8 mouse cellular contexts compared by ENCODE assay signal in genomic region chr4:132756974-132757373, GRCm38 (mm10). TPM values are rescaled to one million over a fixed set of nuclear protein-coding genes. Genes with fewer than 3 reads are reported as not detected.
DNase-seq lines count a peak whose midpoint lies in the region; ATAC-seq and TF ChIP-seq lines count a peak whose summit lies in the region.

TSS of gene Smpdl3b (minus strand) at chr4:132757252.

- no peak within 1 kb of the TSS for H3K27ac ChIP-seq in thymus, adult 2 months (ENCODE audit: control insufficient read depth, insufficient read depth, low read length)
- H3K27ac ChIP-seq in embryonic facial prominence, embryonic 14.5 days (replicated peaks; ENCODE audit: low read depth, low read length), result no peak within 1 kb of the TSS
- peak within 1 kb of the TSS; percentile 5; the same call in 1 of the 2 replicates for H3K27ac ChIP-seq in kidney, adult 2 months (ENCODE audit: insufficient read depth, low read depth, low read length)
- H3K27ac ChIP-seq in limb, embryonic 13.5 days, result no peak within 1 kb of the TSS
- H3K27ac ChIP-seq in midbrain, embryonic 14.5 days (replicated peaks; ENCODE audit: low read depth, low read length), result no peak within 1 kb of the TSS
- H3K27ac ChIP-seq in stomach, embryonic 14.5 days (ENCODE audit: low read length), result no peak within 1 kb of the TSS

- no peaks in the 10 kb centered on the region for H3K36me3 ChIP-seq in thymus, adult 2 months (ENCODE audit: control insufficient read depth, insufficient read depth, low read length)
- H3K36me3 ChIP-seq in embryonic facial prominence, embryonic 14.5 days (ENCODE audit: control insufficient read depth, insufficient read depth, low read length), result no peaks in the 10 kb centered on the region
- H3K36me3 ChIP-seq in kidney, adult 2 months (ENCODE audit: control insufficient read depth, insufficient read depth, low read length), result no peaks in the 10 kb centered on the region
- no peaks in the 10 kb centered on the region for H3K36me3 ChIP-seq in limb, embryonic 13.5 days
- no peaks in the 10 kb centered on the region for H3K36me3 ChIP-seq in midbrain, embryonic 14.5 days (ENCODE audit: control insufficient read depth, insufficient read depth, low read length)
- H3K36me3 ChIP-seq in stomach, embryonic 14.5 days (ENCODE audit: control insufficient read depth, insufficient read depth, low read length), result no peaks in the 10 kb centered on the region

- no peak for TF ChIP-seq CTCF in thymus, adult 2 months (IDR thresholded peaks at IDR 0.05; ENCODE audit: borderline replicate concordance, control insufficient read depth, extremely low read depth, insufficient read depth, low read length, poor library complexity)
- peak; percentile 76 for TF ChIP-seq CTCF in kidney, adult 2 months (conservative IDR thresholded peaks at IDR 0.05; ENCODE audit: insufficient read depth, insufficient read length, low read depth, low read length)

- no peaks in the 10 kb centered on the region; the same call in 1 of the 2 replicates for H3K27me3 ChIP-seq in thymus, adult 2 months (ENCODE audit: control insufficient read depth, insufficient read depth, low read length)
- H3K27me3 ChIP-seq in embryonic facial prominence, embryonic 14.5 days (replicated peaks; ENCODE audit: control insufficient read depth, insufficient read depth, low read length), result no peaks in the 10 kb centered on the region
- no peaks in the 10 kb centered on the region for H3K27me3 ChIP-seq in kidney, adult 2 months (replicated peaks; ENCODE audit: control insufficient read depth, insufficient read depth, low read length)
- peaks cover 9% of the 10 kb centered on the region; the same call in 1 of the 2 replicates for H3K27me3 ChIP-seq in limb, embryonic 13.5 days
- peaks cover 9% of the 10 kb centered on the region; the same call in 1 of the 2 replicates for H3K27me3 ChIP-seq in midbrain, embryonic 14.5 days (ENCODE audit: control insufficient read depth, insufficient read depth, low read length)
- H3K27me3 ChIP-seq in stomach, embryonic 14.5 days (ENCODE audit: control insufficient read depth, insufficient read depth, low read length), result no peaks in the 10 kb centered on the region

- peak within 1 kb of the TSS; percentile 79 for H3K4me2 ChIP-seq in embryonic facial prominence, embryonic 14.5 days (ENCODE audit: low read depth, low read length)
- peak within 1 kb of the TSS; percentile 77 for H3K4me2 ChIP-seq in limb, embryonic 13.5 days (replicated peaks)
- peak within 1 kb of the TSS; percentile 69 for H3K4me2 ChIP-seq in midbrain, embryonic 14.5 days (ENCODE audit: low read length)
- peak within 1 kb of the TSS; percentile 73 for H3K4me2 ChIP-seq in stomach, embryonic 14.5 days (replicated peaks; ENCODE audit: low read depth, low read length)

- WGBS in thymus, adult 2 months, result 1% methylated on average over 22 of the region's 22 CpGs
- 2% methylated on average over 20 of the region's 22 CpGs for WGBS in embryonic facial prominence, embryonic 14.5 days
- WGBS in kidney, adult 2 months, result under 1% methylated on average over 22 of the region's 22 CpGs
- under 1% methylated on average over 22 of the region's 22 CpGs for WGBS in limb, embryonic 13.5 days
- under 1% methylated on average over 22 of the region's 22 CpGs for WGBS in midbrain, embryonic 14.5 days
- 2% methylated on average over 22 of the region's 22 CpGs for WGBS in stomach, embryonic 14.5 days

- H3K9me3 ChIP-seq in embryonic facial prominence, embryonic 14.5 days (ENCODE audit: control insufficient read depth, low read length), result no peaks in the 10 kb centered on the region
- H3K9me3 ChIP-seq in limb, embryonic 13.5 days, result no peaks in the 10 kb centered on the region
- no peaks in the 10 kb centered on the region for H3K9me3 ChIP-seq in midbrain, embryonic 14.5 days (ENCODE audit: control insufficient read depth, low read length)
- no peaks in the 10 kb centered on the region for H3K9me3 ChIP-seq in stomach, embryonic 14.5 days (ENCODE audit: control insufficient read depth, low read depth, low read length)

- peak within 1 kb of the TSS; percentile 61 for H3K9ac ChIP-seq in embryonic facial prominence, embryonic 14.5 days (ENCODE audit: low read depth, low read length)
- H3K9ac ChIP-seq in limb, embryonic 13.5 days, result peak within 1 kb of the TSS; percentile 67
- peak within 1 kb of the TSS; percentile 45 for H3K9ac ChIP-seq in midbrain, embryonic 14.5 days (replicated peaks; ENCODE audit: low read length)
- H3K9ac ChIP-seq in stomach, embryonic 14.5 days (replicated peaks; ENCODE audit: low read depth, low read length), result no peak within 1 kb of the TSS; the same call in 1 of the 2 replicates

- peak; percentile 18 for DNase-seq in thymus, adult 2 months
- no peak for DNase-seq in thymus, postnatal 0 days (ENCODE audit: low spot score)
- peak; percentile 92 for DNase-seq in embryonic facial prominence, embryonic 14.5 days (ENCODE audit: low spot score)
- peak; percentile 77 for DNase-seq in heart, adult 8-10 months (ENCODE audit: low spot score)
- peak; percentile 88 for DNase-seq in kidney, adult 2 months
- peak; percentile 84 for DNase-seq in midbrain, embryonic 14.5 days

- peak within 1 kb of the TSS; percentile 30 for H3K4me3 ChIP-seq in thymus, adult 2 months (ENCODE audit: control insufficient read depth, insufficient read depth, low read length)
- H3K4me3 ChIP-seq in embryonic facial prominence, embryonic 14.5 days (ENCODE audit: low read depth, low read length), result peak within 1 kb of the TSS; percentile 43
- H3K4me3 ChIP-seq in kidney, adult 2 months (ENCODE audit: insufficient read depth, low read depth, low read length), result peak within 1 kb of the TSS; percentile 34
- peak within 1 kb of the TSS; percentile 47 for H3K4me3 ChIP-seq in limb, embryonic 13.5 days
- peak within 1 kb of the TSS; percentile 29 for H3K4me3 ChIP-seq in midbrain, embryonic 14.5 days (replicated peaks; ENCODE audit: low read depth, low read length)
- H3K4me3 ChIP-seq in stomach, embryonic 14.5 days (ENCODE audit: low read depth, low read length), result peak within 1 kb of the TSS; percentile 35

- no peak for TF ChIP-seq POLR2A in thymus, adult 2 months (IDR thresholded peaks at IDR 0.05; ENCODE audit: control insufficient read depth, extremely low read depth, insufficient read depth, low read length, poor library complexity)
- no peak for TF ChIP-seq POLR2A in kidney, adult 2 months (IDR thresholded peaks at IDR 0.05; ENCODE audit: low read depth, low read length)

- ATAC-seq in embryonic facial prominence, embryonic 14.5 days (ENCODE audit: low read depth), result peak; percentile 94
- ATAC-seq in limb, embryonic 13.5 days (ENCODE audit: low FRiP score, low read depth), result peak; percentile 90
- ATAC-seq in midbrain, embryonic 14.5 days (ENCODE audit: low FRiP score, low TSS enrichment), result peak; percentile 46; the same call in 1 of the 2 replicates
- ATAC-seq in stomach, embryonic 14.5 days (ENCODE audit: insufficient number of reproducible peaks, insufficient read depth, low FRiP score, low read depth), result peak; percentile 84

- H3K4me1 ChIP-seq in thymus, adult 2 months (replicated peaks; ENCODE audit: control insufficient read depth, insufficient read depth, low read length), result peaks cover 4% of the 10 kb centered on the region; the same call in 1 of the 2 replicates
- no peaks in the 10 kb centered on the region for H3K4me1 ChIP-seq in embryonic facial prominence, embryonic 14.5 days (ENCODE audit: control insufficient read depth, insufficient read depth, low read length)
- H3K4me1 ChIP-seq in kidney, adult 2 months (ENCODE audit: control insufficient read depth, insufficient read depth, low read length), result peaks cover 3% of the 10 kb centered on the region; the same call in 1 of the 2 replicates
- peaks cover 4% of the 10 kb centered on the region; the same call in 1 of the 2 replicates for H3K4me1 ChIP-seq in limb, embryonic 13.5 days
- 0 out of 2 replicates have a peak, but pooled peaks cover 8% of the 10 kb centered on the region for H3K4me1 ChIP-seq in midbrain, embryonic 14.5 days (ENCODE audit: control insufficient read depth, insufficient read depth, low read length)
- H3K4me1 ChIP-seq in stomach, embryonic 14.5 days (ENCODE audit: control insufficient read depth, insufficient read depth, low read length), result no peaks in the 10 kb centered on the region

RNA-seq across cellular contexts. Expression of gene Smpdl3b, which starts in this region (rescaled TPM):
- 1.5 and 2.3 TPM in 2 replicates for polyA plus RNA-seq in thymus, adult 2 months (2012; rRNA removed)
- 0.59 and 0.75 TPM in 2 replicates for polyA plus RNA-seq in thymus, postnatal 0 days (2015; fragmentation: Nextera tagmentation; extraction: Ambion mirVana)
- 6.7 and 7.9 TPM in 2 replicates for polyA plus RNA-seq in embryonic facial prominence, embryonic 14.5 days (2014; fragmentation: Nextera tagmentation; extraction: Ambion mirVana)
- under 1 TPM; 0.34 to 0.94 (median 0.59) TPM for total RNA-seq in heart, adult 8-10 months (2022)
- 2.0 and 2.2 TPM in 2 replicates for polyA plus RNA-seq in kidney, adult 2 months (2012; rRNA removed)
- 5.6 and 7.2 TPM in 2 replicates for polyA plus RNA-seq in limb, embryonic 13.5 days (2015; fragmentation: Nextera tagmentation; extraction: Ambion mirVana)
- 0.35 and 0.54 TPM in 2 replicates for polyA plus RNA-seq in midbrain, embryonic 14.5 days (2014; fragmentation: Nextera tagmentation; extraction: Ambion mirVana)
- polyA plus RNA-seq in stomach, embryonic 14.5 days (2014; fragmentation: Nextera tagmentation; extraction: Ambion mirVana), result 5.0 and 6.2 TPM in 2 replicates

Comparison
In these comparisons a context has a peak if more than half of its experiments do, and no peak if none do; other contexts are left out.
1. Peak in DNase-seq in heart, adult 8-10 months; RNA of the gene not detected or under 1 TPM.
2. Peak in DNase-seq, ATAC-seq, H3K4me3 ChIP-seq, H3K9ac ChIP-seq and H3K4me2 ChIP-seq in midbrain, embryonic 14.5 days; RNA of the gene not detected or under 1 TPM.